Mouse (Mus musculus): ENCODE data around the gene Ufc1. TPM values are rescaled to one million over a fixed set of nuclear protein-coding genes. Genes with fewer than 3 reads are reported as not detected.
A peak's percentile ranks its signal among the peaks of the same experiment; 100 is the strongest.

The Ufc1 gene
- polyA plus RNA-seq, 1 experiment, result 183 TPM

GRCm38 (mm10) chr1:171269848-171270572 is 24.8 kb downstream of the Ufc1 start, which contains the start of gene B4galt3:
B4galt3 (plus strand) TSS chr1:171270328.
- Histone ChIP-seq H3K27ac (replicated peaks; ENCODE audit: low read depth, low read length) (peak within 1 kb of the TSS; percentile 69), H3K4me3 (ENCODE audit: insufficient read depth, low read depth, low read length) (peak within 1 kb of the TSS; percentile 76), H3K4me1 (ENCODE audit: control insufficient read depth, insufficient read depth, insufficient read length, low read length) (peaks cover 10% of the 10 kb centered on the region; the same call in 1 of the 2 replicates)

- Histone ChIP-seq H3K4me3 (ENCODE audit: insufficient read depth, low read depth, low read length) (no peak overlapping the region), H3K4me1 (ENCODE audit: control insufficient read depth, insufficient read depth, insufficient read length, low read length) (peaks cover 10% of the 10 kb centered on the region; the same call in 1 of the 2 replicates), H3K27ac (replicated peaks; ENCODE audit: low read depth, low read length) (no peak overlapping the region)
Observed at GRCm38 (mm10) chr1:171268341-171268740, 26.5 kb downstream of the Ufc1 start.

DNA sequence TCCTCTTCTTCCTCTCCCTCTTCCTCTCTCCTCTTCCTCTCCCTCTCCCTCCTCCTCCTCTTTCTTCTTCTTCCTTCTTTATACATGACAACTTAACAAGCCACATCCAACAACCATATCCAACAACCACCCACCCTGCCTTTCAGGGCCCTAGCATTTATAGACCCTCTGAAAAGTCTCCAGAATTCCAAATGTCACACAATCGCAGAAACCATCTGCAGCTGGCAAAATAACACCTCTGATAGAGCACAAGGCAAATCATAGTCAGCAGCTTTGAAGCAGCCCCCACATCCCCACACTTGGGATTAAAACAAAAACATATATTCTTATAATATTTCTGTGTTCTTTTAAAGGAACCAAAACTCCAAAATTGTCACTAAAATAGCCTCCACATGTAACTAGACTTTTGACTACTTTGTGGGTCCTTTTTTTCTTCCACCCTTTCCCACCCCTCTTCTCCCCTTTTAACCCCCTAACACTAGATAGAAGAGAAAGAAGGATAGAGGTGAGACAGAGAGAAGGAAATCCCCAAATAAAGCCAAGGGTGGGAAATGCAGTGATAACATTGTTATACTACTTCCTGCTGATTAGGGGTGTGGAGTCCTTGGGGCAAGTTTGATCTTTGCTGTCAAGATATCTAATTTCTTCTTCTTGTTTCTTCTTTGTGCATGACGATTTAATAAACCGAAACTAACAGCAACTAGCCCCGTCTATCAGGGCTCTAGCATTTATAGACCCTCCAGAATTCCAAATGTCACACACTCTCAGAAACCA is 28.7 kb downstream of the Ufc1 start:
- Histone ChIP-seq H3K4me3 (ENCODE audit: insufficient read depth, low read depth, low read length) (no peak overlapping the region), H3K27ac (replicated peaks; ENCODE audit: low read depth, low read length) (no peak overlapping the region), H3K4me1 (ENCODE audit: control insufficient read depth, insufficient read depth, insufficient read length, low read length) (peaks cover 7% of the 10 kb centered on the region; the same call in 1 of the 2 replicates)

DNA sequence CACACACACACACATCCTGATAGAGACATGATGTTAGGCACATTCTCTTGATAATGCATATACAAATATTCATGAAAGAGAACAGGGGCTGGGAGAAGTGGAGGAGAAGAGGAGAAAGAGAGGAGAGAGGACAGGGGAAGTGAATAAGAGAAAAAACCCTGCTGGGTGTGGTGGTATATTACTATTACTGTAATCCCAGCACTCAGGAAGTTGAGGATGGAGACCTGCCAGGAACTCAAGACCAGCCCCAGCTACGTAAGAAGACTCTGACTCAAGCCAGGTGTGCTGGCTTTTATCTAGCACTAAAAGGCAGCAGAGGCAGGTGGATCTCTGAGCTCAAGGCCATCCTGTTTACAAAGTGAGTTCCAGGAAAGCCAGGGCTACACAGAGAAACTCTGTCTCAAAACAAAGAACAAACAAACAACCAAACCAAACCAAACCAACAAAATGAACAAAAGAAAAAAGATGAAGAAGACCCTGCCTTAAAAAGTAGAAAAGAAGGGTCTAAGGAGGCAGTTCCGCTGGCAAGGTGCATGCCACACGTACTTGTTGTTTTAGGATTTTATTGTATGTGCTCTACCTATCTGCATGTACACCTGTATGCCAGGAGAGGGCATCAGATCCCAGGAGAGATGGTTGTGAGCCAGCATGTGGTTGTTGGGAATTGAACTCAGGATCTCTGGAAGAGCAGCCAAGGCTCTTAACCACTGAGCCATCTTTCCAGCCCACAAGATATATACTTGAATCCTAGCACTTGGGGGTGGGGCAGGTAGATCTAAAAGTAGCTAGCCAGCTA is 31.0 kb downstream of the Ufc1 start:
- Histone ChIP-seq H3K4me1 (ENCODE audit: control insufficient read depth, insufficient read depth, insufficient read length, low read length) (peaks cover 4% of the 10 kb centered on the region; the same call in 1 of the 2 replicates), H3K4me3 (ENCODE audit: insufficient read depth, low read depth, low read length) (no peak overlapping the region), H3K27ac (replicated peaks; ENCODE audit: low read depth, low read length) (peak overlapping the region; percentile 67)

DNA sequence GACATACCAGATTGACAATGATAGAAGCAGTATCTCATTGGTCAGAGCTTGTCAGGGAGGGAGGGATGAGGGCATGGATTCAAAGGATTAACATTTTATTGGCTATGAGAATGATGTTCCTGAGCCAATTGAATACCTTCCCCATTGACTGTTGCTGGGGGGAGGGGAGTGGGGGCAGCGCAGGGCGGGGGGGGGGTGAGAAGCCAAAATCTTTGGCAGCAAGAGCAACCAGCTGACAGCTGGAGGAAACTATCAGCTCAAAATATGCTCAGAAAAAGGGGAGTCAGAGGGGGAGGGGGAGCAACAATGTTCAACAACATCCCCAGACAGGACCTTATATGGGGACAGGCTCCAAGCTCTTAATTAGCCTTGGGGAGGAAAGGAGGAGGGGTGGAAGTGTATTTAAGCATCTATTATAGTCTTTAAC is 31.6 kb downstream of the Ufc1 start:
- H3K4me3 ChIP-seq (ENCODE audit: insufficient read depth, low read depth, low read length), result no peak overlapping the region
- peak overlapping the region; percentile 69 for H3K27ac ChIP-seq (replicated peaks; ENCODE audit: low read depth, low read length)
- peaks cover 4% of the 10 kb centered on the region; the same call in 1 of the 2 replicates for H3K4me1 ChIP-seq (ENCODE audit: control insufficient read depth, insufficient read depth, insufficient read length, low read length)

GRCm38 (mm10) chr1:171262594-171263130 is 32.2 kb downstream of the Ufc1 start:
- peaks cover 4% of the 10 kb centered on the region; the same call in 1 of the 2 replicates for H3K4me1 ChIP-seq (ENCODE audit: control insufficient read depth, insufficient read depth, insufficient read length, low read length)
- peak overlapping the region; percentile 69 for H3K27ac ChIP-seq (replicated peaks; ENCODE audit: low read depth, low read length)
- peak overlapping the region; percentile 17; the same call in 1 of the 2 replicates for H3K4me3 ChIP-seq (ENCODE audit: insufficient read depth, low read depth, low read length)

- H3K4me3 ChIP-seq (ENCODE audit: insufficient read depth, low read depth, low read length), result no peak overlapping the region
- peaks cover 4% of the 10 kb centered on the region; the same call in 1 of the 2 replicates for H3K4me1 ChIP-seq (ENCODE audit: control insufficient read depth, insufficient read depth, insufficient read length, low read length)
- no peak overlapping the region for H3K27ac ChIP-seq (replicated peaks; ENCODE audit: low read depth, low read length)
Observed at GRCm38 (mm10) chr1:171260316-171260715, 34.5 kb downstream of the Ufc1 start.

GRCm38 (mm10) chr1:171258921-171259320 is 35.9 kb downstream of the Ufc1 start:
- H3K4me3 ChIP-seq (ENCODE audit: insufficient read depth, low read depth, low read length), result no peak overlapping the region
- peaks cover 4% of the 10 kb centered on the region; the same call in 1 of the 2 replicates for H3K4me1 ChIP-seq (ENCODE audit: control insufficient read depth, insufficient read depth, insufficient read length, low read length)
- no peak overlapping the region for H3K27ac ChIP-seq (replicated peaks; ENCODE audit: low read depth, low read length)

DNA sequence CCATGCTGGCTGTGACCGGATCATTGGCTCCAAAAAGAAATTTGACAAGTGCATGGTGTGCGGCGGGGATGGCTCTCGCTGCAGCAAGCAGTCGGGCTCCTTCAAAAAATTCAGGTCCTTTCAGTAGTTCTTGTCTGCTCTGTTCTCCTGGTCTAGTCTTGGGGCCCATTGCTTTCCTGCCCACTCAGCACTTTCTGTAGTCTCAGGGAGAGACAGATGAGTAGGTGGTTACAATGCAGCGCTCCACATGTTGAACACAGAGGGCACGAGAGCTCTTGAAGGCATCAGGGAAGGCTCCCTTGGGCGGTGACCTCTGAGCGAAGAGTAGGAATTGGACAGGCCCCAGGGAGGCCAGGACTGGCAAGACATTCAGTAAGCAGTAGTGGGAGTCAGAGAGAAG is 37.0 kb downstream of the Ufc1 start:
- no peak overlapping the region for H3K27ac ChIP-seq (replicated peaks; ENCODE audit: low read depth, low read length)
- H3K4me1 ChIP-seq (ENCODE audit: control insufficient read depth, insufficient read depth, insufficient read length, low read length), result peaks cover 4% of the 10 kb centered on the region; the same call in 1 of the 2 replicates
- H3K4me3 ChIP-seq (ENCODE audit: insufficient read depth, low read depth, low read length), result no peak overlapping the region

DNA sequence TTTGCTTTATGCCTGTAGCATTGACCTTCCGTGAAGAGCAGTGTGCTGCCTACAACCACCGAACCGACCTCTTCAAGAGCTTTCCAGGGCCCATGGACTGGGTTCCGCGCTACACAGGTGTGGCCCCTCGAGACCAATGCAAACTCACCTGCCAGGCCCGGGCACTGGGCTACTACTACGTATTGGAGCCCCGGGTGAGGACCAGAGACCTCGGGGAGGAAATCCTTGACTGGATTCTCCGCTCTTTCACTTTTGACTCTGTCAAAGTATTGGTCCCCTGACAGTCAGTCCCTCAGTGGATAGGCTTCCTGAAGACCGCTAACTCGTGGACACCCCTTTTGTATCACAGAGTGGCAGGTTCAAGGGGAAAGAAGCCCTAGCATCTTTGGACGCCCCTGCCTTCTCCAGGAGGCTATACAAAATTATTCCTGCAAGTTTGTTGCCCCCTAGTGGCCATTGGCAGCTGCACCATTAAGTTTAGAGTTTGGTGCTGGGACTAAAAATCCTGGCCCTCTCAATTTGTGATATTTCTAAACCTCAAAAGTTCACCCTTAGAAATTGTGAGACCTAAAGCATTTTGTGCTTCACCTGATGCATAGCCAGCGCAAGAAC is 37.8 kb downstream of the Ufc1 start:
- no peak overlapping the region for H3K27ac ChIP-seq (replicated peaks; ENCODE audit: low read depth, low read length)
- peaks cover 3% of the 10 kb centered on the region; the same call in 1 of the 2 replicates for H3K4me1 ChIP-seq (ENCODE audit: control insufficient read depth, insufficient read depth, insufficient read length, low read length)
- H3K4me3 ChIP-seq (ENCODE audit: insufficient read depth, low read depth, low read length), result no peak overlapping the region

DNA sequence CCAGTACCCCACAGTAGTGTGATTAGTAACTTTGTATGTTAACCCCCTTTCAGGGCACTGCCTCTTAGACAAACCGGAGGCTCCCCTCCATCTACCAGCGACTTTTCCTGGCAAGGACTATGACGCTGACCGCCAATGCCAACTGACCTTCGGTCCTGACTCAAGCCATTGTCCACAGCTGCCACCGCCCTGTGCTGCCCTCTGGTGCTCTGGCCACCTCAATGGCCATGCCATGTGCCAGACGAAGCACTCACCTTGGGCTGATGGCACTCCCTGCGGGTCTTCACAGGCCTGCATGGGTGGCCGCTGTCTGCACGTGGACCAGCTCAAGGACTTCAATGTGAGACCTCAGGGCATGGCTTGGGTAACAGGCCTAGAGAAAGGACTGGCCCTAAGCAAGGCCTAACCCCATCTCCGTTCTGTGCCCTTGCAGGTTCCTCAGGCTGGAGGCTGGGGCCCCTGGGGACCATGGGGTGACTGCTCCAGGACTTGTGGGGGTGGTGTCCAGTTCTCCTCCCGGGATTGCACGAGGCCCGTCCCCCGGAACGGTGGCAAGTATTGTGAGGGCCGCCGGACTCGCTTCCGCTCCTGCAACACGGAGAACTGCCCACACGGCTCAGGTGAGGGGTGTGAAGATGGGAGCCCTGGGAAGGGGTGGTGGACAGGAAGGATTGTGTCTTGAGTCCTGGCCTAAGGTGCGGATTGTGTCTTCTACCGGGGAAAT is 38.6 kb downstream of the Ufc1 start:
- Histone ChIP-seq H3K27ac (replicated peaks; ENCODE audit: low read depth, low read length) (no peak overlapping the region), H3K4me3 (ENCODE audit: insufficient read depth, low read depth, low read length) (no peak overlapping the region), H3K4me1 (ENCODE audit: control insufficient read depth, insufficient read depth, insufficient read length, low read length) (peaks cover 5% of the 10 kb centered on the region)

- Histone ChIP-seq H3K4me1 (ENCODE audit: control insufficient read depth, insufficient read depth, insufficient read length, low read length) (peaks cover 16% of the 10 kb centered on the region), H3K4me3 (ENCODE audit: insufficient read depth, low read depth, low read length) (0 out of 2 replicates have a peak overlapping the region, but pooled peaks have one; percentile 4), H3K27ac (replicated peaks; ENCODE audit: low read depth, low read length) (peak overlapping the region; percentile 9; the same call in 1 of the 2 replicates)
Observed at GRCm38 (mm10) chr1:171252415-171252814, 42.4 kb downstream of the Ufc1 start.

- peak overlapping the region; percentile 45 for H3K27ac ChIP-seq (replicated peaks; ENCODE audit: low read depth, low read length)
- peaks cover 16% of the 10 kb centered on the region for H3K4me1 ChIP-seq (ENCODE audit: control insufficient read depth, insufficient read depth, insufficient read length, low read length)
- H3K4me3 ChIP-seq (ENCODE audit: insufficient read depth, low read depth, low read length), result peak overlapping the region; percentile 60
Observed at GRCm38 (mm10) chr1:171251594-171252324, 43.1 kb downstream of the Ufc1 start.
